Mouse (Mus musculus): ENCODE measurements around the gene Bcl11a. TPM values are rescaled to one million over a fixed set of nuclear protein-coding genes. Genes with fewer than 3 reads are reported as not detected.

The Bcl11a gene
- polyA plus RNA-seq, 1 experiment: 24.2 TPM

GRCm38 (mm10) chr11:24084077-24084476 lies 6.2 kb downstream of the Bcl11a start:
- 43% methylated on average over 3 of the region's 3 CpGs for WGBS
- H3K36me3 ChIP-seq (ENCODE audit: control insufficient read depth, insufficient read depth, low read length): peaks cover 23% of the 10 kb centered on the region
- H3K27me3 ChIP-seq (ENCODE audit: control insufficient read depth, insufficient read depth, low read length): peaks cover 1% of the 10 kb centered on the region; the same call in 1 of the 2 replicates
- H3K4me3 ChIP-seq (ENCODE audit: extremely low read depth, insufficient read depth, insufficient read length): no peak overlapping the region
- H3K4me1 ChIP-seq (ENCODE audit: control insufficient read depth, insufficient read depth, insufficient read length): peaks cover 7% of the 10 kb centered on the region
- no peak overlapping the region for H3K27ac ChIP-seq (ENCODE audit: insufficient read depth, low read length)
- DNase-seq (ENCODE audit: low read depth in 1 of 2, low spot score in 2 of 2): no peak
- TF ChIP-seq CTCF (IDR thresholded peaks at IDR 0.05; ENCODE audit: extremely low read depth, insufficient read depth, insufficient read length, insufficient replicate concordance): no peak
- TF ChIP-seq POLR2A (IDR thresholded peaks at IDR 0.05; ENCODE audit: low read depth, low read length): no peak

GRCm38 (mm10) chr11:24084590-24084989 lies 6.7 kb downstream of the Bcl11a start:
- no peak for DNase-seq (ENCODE audit: low read depth in 1 of 2, low spot score in 2 of 2)
- TF ChIP-seq CTCF (IDR thresholded peaks at IDR 0.05; ENCODE audit: extremely low read depth, insufficient read depth, insufficient read length, insufficient replicate concordance): no peak
- no peak for TF ChIP-seq POLR2A (IDR thresholded peaks at IDR 0.05; ENCODE audit: low read depth, low read length)
- no peak overlapping the region for H3K4me3 ChIP-seq (ENCODE audit: extremely low read depth, insufficient read depth, insufficient read length)
- H3K27me3 ChIP-seq (ENCODE audit: control insufficient read depth, insufficient read depth, low read length): peaks cover under 1% of the 10 kb centered on the region; the same call in 1 of the 2 replicates
- H3K36me3 ChIP-seq (ENCODE audit: control insufficient read depth, insufficient read depth, low read length): peaks cover 25% of the 10 kb centered on the region
- WGBS: 71% methylated on average over 4 of the region's 4 CpGs
- peaks cover 7% of the 10 kb centered on the region for H3K4me1 ChIP-seq (ENCODE audit: control insufficient read depth, insufficient read depth, insufficient read length)
- no peak overlapping the region for H3K27ac ChIP-seq (ENCODE audit: insufficient read depth, low read length)

GRCm38 (mm10) chr11:24085986-24086385 lies 8.1 kb downstream of the Bcl11a start:
- DNase-seq (ENCODE audit: low read depth in 1 of 2, low spot score in 2 of 2): no peak
- TF ChIP-seq POLR2A (IDR thresholded peaks at IDR 0.05; ENCODE audit: low read depth, low read length): no peak
- TF ChIP-seq CTCF (IDR thresholded peaks at IDR 0.05; ENCODE audit: extremely low read depth, insufficient read depth, insufficient read length, insufficient replicate concordance): no peak
- Histone ChIP-seq H3K27ac (ENCODE audit: insufficient read depth, low read length) (no peak overlapping the region), H3K4me1 (ENCODE audit: control insufficient read depth, insufficient read depth, insufficient read length) (peaks cover 7% of the 10 kb centered on the region), H3K27me3 (ENCODE audit: control insufficient read depth, insufficient read depth, low read length) (no peaks in the 10 kb centered on the region), H3K4me3 (ENCODE audit: extremely low read depth, insufficient read depth, insufficient read length) (no peak overlapping the region), H3K36me3 (ENCODE audit: control insufficient read depth, insufficient read depth, low read length) (peaks cover 28% of the 10 kb centered on the region)
- 53% methylated on average over 6 of the region's 6 CpGs for WGBS

GRCm38 (mm10) chr11:24087069-24087468 lies 9.2 kb downstream of the Bcl11a start:
- Histone ChIP-seq H3K4me1 (ENCODE audit: control insufficient read depth, insufficient read depth, insufficient read length) (peaks cover 7% of the 10 kb centered on the region), H3K4me3 (ENCODE audit: extremely low read depth, insufficient read depth, insufficient read length) (no peak overlapping the region), H3K36me3 (ENCODE audit: control insufficient read depth, insufficient read depth, low read length) (peaks cover 28% of the 10 kb centered on the region), H3K27me3 (ENCODE audit: control insufficient read depth, insufficient read depth, low read length) (no peaks in the 10 kb centered on the region), H3K27ac (ENCODE audit: insufficient read depth, low read length) (peak overlapping the region; percentile 27; the same call in 1 of the 2 replicates)
- TF ChIP-seq POLR2A (IDR thresholded peaks at IDR 0.05; ENCODE audit: low read depth, low read length): no peak
- TF ChIP-seq CTCF (IDR thresholded peaks at IDR 0.05; ENCODE audit: extremely low read depth, insufficient read depth, insufficient read length, insufficient replicate concordance): no peak
- DNase-seq (ENCODE audit: low read depth in 1 of 2, low spot score in 2 of 2): no peak
- WGBS: 48% methylated on average over 4 of the region's 4 CpGs

- no peak overlapping the region for H3K27ac ChIP-seq (ENCODE audit: insufficient read depth, low read length)
- no peak for DNase-seq (ENCODE audit: low read depth in 1 of 2, low spot score in 2 of 2)
- no peaks in the 10 kb centered on the region for H3K27me3 ChIP-seq (ENCODE audit: control insufficient read depth, insufficient read depth, low read length)
- TF ChIP-seq POLR2A (IDR thresholded peaks at IDR 0.05; ENCODE audit: low read depth, low read length) (no peak), CTCF (IDR thresholded peaks at IDR 0.05; ENCODE audit: extremely low read depth, insufficient read depth, insufficient read length, insufficient replicate concordance) (no peak)
- 81% methylated on average over 4 of the region's 4 CpGs for WGBS
- peaks cover 5% of the 10 kb centered on the region for H3K4me1 ChIP-seq (ENCODE audit: control insufficient read depth, insufficient read depth, insufficient read length)
- no peak overlapping the region for H3K4me3 ChIP-seq (ENCODE audit: extremely low read depth, insufficient read depth, insufficient read length)
- peaks cover 35% of the 10 kb centered on the region for H3K36me3 ChIP-seq (ENCODE audit: control insufficient read depth, insufficient read depth, low read length)
Observed at GRCm38 (mm10) chr11:24090443-24090842, 12.6 kb downstream of the Bcl11a start.

GRCm38 (mm10) chr11:24091393-24092080 lies 13.7 kb downstream of the Bcl11a start:
- Histone ChIP-seq H3K36me3 (ENCODE audit: control insufficient read depth, insufficient read depth, low read length) (peaks cover 31% of the 10 kb centered on the region), H3K27me3 (ENCODE audit: control insufficient read depth, insufficient read depth, low read length) (no peaks in the 10 kb centered on the region), H3K4me3 (ENCODE audit: extremely low read depth, insufficient read depth, insufficient read length) (no peak overlapping the region), H3K27ac (ENCODE audit: insufficient read depth, low read length) (no peak overlapping the region), H3K4me1 (ENCODE audit: control insufficient read depth, insufficient read depth, insufficient read length) (peaks cover 3% of the 10 kb centered on the region)
- TF ChIP-seq POLR2A (IDR thresholded peaks at IDR 0.05; ENCODE audit: low read depth, low read length) (no peak), CTCF (IDR thresholded peaks at IDR 0.05; ENCODE audit: extremely low read depth, insufficient read depth, insufficient read length, insufficient replicate concordance) (no peak)
- DNase-seq (ENCODE audit: low read depth in 1 of 2, low spot score in 2 of 2): no peak
- 90% methylated on average over 15 of the region's 15 CpGs for WGBS

- TF ChIP-seq POLR2A (IDR thresholded peaks at IDR 0.05; ENCODE audit: low read depth, low read length) (no peak), CTCF (IDR thresholded peaks at IDR 0.05; ENCODE audit: extremely low read depth, insufficient read depth, insufficient read length, insufficient replicate concordance) (no peak)
- H3K27me3 ChIP-seq (ENCODE audit: control insufficient read depth, insufficient read depth, low read length): no peaks in the 10 kb centered on the region
- no peaks in the 10 kb centered on the region; the same call in 1 of the 2 replicates for H3K4me1 ChIP-seq (ENCODE audit: control insufficient read depth, insufficient read depth, insufficient read length)
- 85% methylated on average over 3 of the region's 3 CpGs for WGBS
- H3K27ac ChIP-seq (ENCODE audit: insufficient read depth, low read length): no peak overlapping the region
- no peak for DNase-seq (ENCODE audit: low read depth in 1 of 2, low spot score in 2 of 2)
- H3K36me3 ChIP-seq (ENCODE audit: control insufficient read depth, insufficient read depth, low read length): peaks cover 28% of the 10 kb centered on the region
- no peak overlapping the region for H3K4me3 ChIP-seq (ENCODE audit: extremely low read depth, insufficient read depth, insufficient read length)
Observed at GRCm38 (mm10) chr11:24092618-24093017, 14.8 kb downstream of the Bcl11a start.

All from spleen, adult 2 months (tissue).